Mouse (Mus musculus) heart, embryonic 16.5 days (tissue): ENCODE measurements around the gene Gulp1. TPM values are rescaled to one million over a fixed set of nuclear protein-coding genes. Genes with fewer than 3 reads are reported as not detected.
A peak's percentile ranks its signal among the peaks of the same experiment; 100 is the strongest.

Source experiments
- ATAC-seq: fragments of 200-750 bp; cut with Nextera tagmentation; replicated peaks from 2 replicates; pipeline ENCODE4 v1.8.0; 2017; ENCODE audit warnings: moderate number of reproducible peaks; ENCODE audit not compliant: insufficient read depth, low FRiP score; ENCODE audit errors: extremely low read depth
- H3K27ac ChIP-seq: fragments of 300-500 bp; sonication (generic); 2 replicates; pipeline ENCODE4 v1.5.1; 2014; ENCODE audit warnings: mild to moderate bottlenecking, low read length, control low read depth, moderate library complexity
- H3K27me3 ChIP-seq: fragments of 300-500 bp; sonication (generic); 2 replicates; pipeline ENCODE4 v1.6.1; 2014; ENCODE audit warnings: low read length, mixed read lengths; ENCODE audit not compliant: control insufficient read depth, insufficient read depth
- H3K36me3 ChIP-seq: fragments of 300-500 bp; sonication (generic); 2 replicates; pipeline ENCODE4 v1.6.1; 2014; ENCODE audit not compliant: control insufficient read depth, insufficient read depth
- H3K4me1 ChIP-seq: fragments of 300-500 bp; sonication (generic); 2 replicates; pipeline ENCODE4 v1.6.1; 2014; ENCODE audit warnings: low read length, mixed read lengths; ENCODE audit not compliant: control insufficient read depth, insufficient read depth
- H3K4me2 ChIP-seq: fragments of 300-500 bp; sonication (generic); 2 replicates; pipeline ENCODE4 v1.6.1; 2014; ENCODE audit warnings: low read depth, mild to moderate bottlenecking, control low read depth, low read length
- H3K4me3 ChIP-seq: fragments of 300-500 bp; sonication (generic); 2 replicates; pipeline ENCODE4 v1.5.1; 2014; ENCODE audit warnings: mild to moderate bottlenecking, control low read depth, low read length
- H3K9ac ChIP-seq: fragments of 300-500 bp; sonication (generic); 2 replicates; pipeline ENCODE4 v1.6.1; 2014; ENCODE audit warnings: low read length, control low read depth
- H3K9me3 ChIP-seq: fragments of 300-500 bp; sonication (generic); replicated peaks from 2 replicates; pipeline ENCODE4 v1.6.1; 2016; ENCODE audit warnings: low read length; ENCODE audit not compliant: control insufficient read depth
- WGBS: fragments of 180-500 bp; shearing (Covaris S2); extraction: QIAGEN DNeasy Blood & Tissue Kit; methylation state at CpG from one replicate; pipeline ENCODE4 v1.1.7; 2014; 5-methylcytosine and 5-hydroxymethylcytosine counted together
- polyA plus RNA-seq: library from polyadenylated mRNA; unstranded; fragments of >200 nt; fragmentation: Nextera tagmentation; extraction: Ambion mirVana; gene quantifications from 2 replicates; pipeline ENCODE4 v1.2.1, GENCODE M21; 2015

The Gulp1 gene
- polyA plus RNA-seq, 1 experiment from 2014 or later, result 10.3 TPM

- Histone ChIP-seq H3K9me3 (no peaks in the 10 kb centered on the region; the same call in 1 of the 2 replicates), H3K36me3 (no peaks in the 10 kb centered on the region), H3K4me1 (peaks cover 5% of the 10 kb centered on the region; the same call in 1 of the 2 replicates), H3K9ac (no peak overlapping the region), H3K27me3 (no peaks in the 10 kb centered on the region), H3K4me2 (no peak overlapping the region), H3K4me3 (no peak overlapping the region), H3K27ac (no peak overlapping the region)
- 79% methylated on average over 3 of the region's 3 CpGs for WGBS
- no peak for ATAC-seq
Measured at GRCm38 (mm10) chr1:44580390-44580789, 29.1 kb downstream of the Gulp1 start.

- Histone ChIP-seq H3K27me3 (no peaks in the 10 kb centered on the region), H3K36me3 (no peaks in the 10 kb centered on the region), H3K4me1 (peaks cover 5% of the 10 kb centered on the region; the same call in 1 of the 2 replicates), H3K4me3 (no peak overlapping the region), H3K9me3 (no peaks in the 10 kb centered on the region), H3K9ac (no peak overlapping the region), H3K27ac (no peak overlapping the region), H3K4me2 (no peak overlapping the region)
- WGBS, result 8% methylated on average over 3 of the region's 3 CpGs
- ATAC-seq, result no peak
Measured at GRCm38 (mm10) chr1:44584886-44585385, 33.6 kb downstream of the Gulp1 start.

- Histone ChIP-seq H3K9me3 (no peaks in the 10 kb centered on the region), H3K4me1 (peaks cover 3% of the 10 kb centered on the region), H3K4me2 (no peak overlapping the region), H3K9ac (no peak overlapping the region), H3K36me3 (no peaks in the 10 kb centered on the region), H3K4me3 (no peak overlapping the region), H3K27me3 (no peaks in the 10 kb centered on the region), H3K27ac (peak overlapping the region; percentile 10; the same call in 1 of the 2 replicates)
- 18% methylated on average over 3 of the region's 3 CpGs for WGBS
- ATAC-seq, result peak; percentile 52
Measured at GRCm38 (mm10) chr1:44591742-44592141, 40.4 kb downstream of the Gulp1 start.

GRCm38 (mm10) chr1:44593109-44593508 lies 41.8 kb downstream of the Gulp1 start:
- ATAC-seq, result no peak
- WGBS, result 75% methylated on average over 1 of the region's 1 CpGs
- Histone ChIP-seq H3K36me3 (no peaks in the 10 kb centered on the region), H3K4me3 (no peak overlapping the region), H3K27ac (no peak overlapping the region), H3K4me1 (peaks cover 3% of the 10 kb centered on the region), H3K27me3 (no peaks in the 10 kb centered on the region), H3K9ac (no peak overlapping the region), H3K9me3 (no peaks in the 10 kb centered on the region), H3K4me2 (no peak overlapping the region)

- no peak for ATAC-seq
- Histone ChIP-seq H3K9me3 (no peaks in the 10 kb centered on the region), H3K27me3 (no peaks in the 10 kb centered on the region), H3K4me2 (no peak overlapping the region), H3K27ac (no peak overlapping the region), H3K4me1 (no peaks in the 10 kb centered on the region), H3K4me3 (no peak overlapping the region), H3K9ac (no peak overlapping the region), H3K36me3 (no peaks in the 10 kb centered on the region)
- WGBS, result 74% methylated on average over 2 of the region's 2 CpGs
Measured at GRCm38 (mm10) chr1:44598312-44598711, 47.0 kb downstream of the Gulp1 start.

- ATAC-seq, result no peak
- Histone ChIP-seq H3K4me1 (no peaks in the 10 kb centered on the region), H3K27ac (no peak overlapping the region), H3K27me3 (no peaks in the 10 kb centered on the region), H3K4me3 (no peak overlapping the region), H3K9ac (no peak overlapping the region), H3K36me3 (no peaks in the 10 kb centered on the region), H3K4me2 (no peak overlapping the region), H3K9me3 (no peaks in the 10 kb centered on the region)
- 61% methylated on average over 2 of the region's 2 CpGs for WGBS
Measured at GRCm38 (mm10) chr1:44613294-44614041, 62.2 kb downstream of the Gulp1 start.

- H3K9me3 ChIP-seq, result no peaks in the 10 kb centered on the region
- ATAC-seq, result no peak
- no peak overlapping the region for H3K9ac ChIP-seq
- no peaks in the 10 kb centered on the region for H3K27me3 ChIP-seq
- no peaks in the 10 kb centered on the region for H3K4me1 ChIP-seq
- WGBS, result 55% methylated on average over 2 of the region's 2 CpGs
- H3K4me3 ChIP-seq, result no peak overlapping the region
- H3K4me2 ChIP-seq, result no peak overlapping the region
- no peaks in the 10 kb centered on the region for H3K36me3 ChIP-seq
- H3K27ac ChIP-seq, result no peak overlapping the region
Measured at GRCm38 (mm10) chr1:44618751-44619150, 67.4 kb downstream of the Gulp1 start.

- 40% methylated on average over 4 of the region's 4 CpGs for WGBS
- H3K27me3 ChIP-seq, result no peaks in the 10 kb centered on the region
Measured at GRCm38 (mm10) chr1:44634481-44634880, 83.2 kb downstream of the Gulp1 start.

GRCm38 (mm10) chr1:44645678-44646276 lies 94.5 kb downstream of the Gulp1 start:
- no peak overlapping the region for H3K27ac ChIP-seq
- no peaks in the 10 kb centered on the region for H3K9me3 ChIP-seq
- no peak for ATAC-seq
- no peak overlapping the region for H3K9ac ChIP-seq
- H3K4me3 ChIP-seq, result no peak overlapping the region
- H3K4me2 ChIP-seq, result no peak overlapping the region
- H3K4me1 ChIP-seq, result no peaks in the 10 kb centered on the region
- H3K36me3 ChIP-seq, result no peaks in the 10 kb centered on the region
- WGBS, result 84% methylated on average over 6 of the region's 6 CpGs
- no peaks in the 10 kb centered on the region for H3K27me3 ChIP-seq

More at GRCm38 (mm10) chr1:44634481-44634880, 83.2 kb downstream of the Gulp1 start:
- Histone ChIP-seq H3K36me3 (no peaks in the 10 kb centered on the region), H3K9me3 (no peaks in the 10 kb centered on the region), H3K4me1 (no peaks in the 10 kb centered on the region), H3K9ac (no peak overlapping the region), H3K27ac (no peak overlapping the region), H3K4me2 (no peak overlapping the region), H3K4me3 (no peak overlapping the region)
- ATAC-seq, result no peak
